ENCODE assay signal across 21 mouse cellular contexts in genomic region chr4:36038742-36039141, GRCm38 (mm10).
"Had no signal": no experiment of that assay in that cellular context is flagged by ENCODE, and none has a peak within 500 bp of the region (broad histone marks: within the 10 kb centered on the region; RNA-seq: fewer than 3 reads in every experiment).

No protein-coding gene starts in this region.

- H3K4me2 ChIP-seq: kidney, embryonic 15.5 days; limb, embryonic 13.5 days; liver, embryonic 11.5 days; liver, embryonic 15.5 days; midbrain, embryonic 12.5 days; midbrain, embryonic 15.5 days; neural tube, embryonic 13.5 days had no signal

- H3K27me3 ChIP-seq: kidney, embryonic 15.5 days; limb, embryonic 13.5 days; liver, embryonic 15.5 days; midbrain, embryonic 12.5 days; midbrain, embryonic 15.5 days; neural tube, embryonic 13.5 days had no signal

- H3K27ac ChIP-seq: kidney, embryonic 15.5 days; limb, embryonic 10.5 days; limb, embryonic 13.5 days; liver, embryonic 15.5 days; macrophage; midbrain, embryonic 12.5 days; midbrain, embryonic 15.5 days; neural tube, embryonic 13.5 days had no signal

- DNase-seq: kidney, adult 11 months; kidney, adult 8-10 months; kidney, postnatal 10 days; kidney, postnatal 36 days; lung, adult 2 months; right cerebral cortex, adult 18-20 months; right cerebral cortex, postnatal 14 days; right cerebral cortex, postnatal 4 days; thymus, adult 18-20 months; thymus, postnatal 36 days had no signal

- ATAC-seq: hindbrain, embryonic 16.5 days; midbrain, embryonic 15.5 days had no signal

- H3K4me3 ChIP-seq: kidney, embryonic 15.5 days; limb, embryonic 10.5 days; limb, embryonic 13.5 days; liver, embryonic 15.5 days; midbrain, embryonic 12.5 days; midbrain, embryonic 15.5 days; myocyte; neural tube, embryonic 13.5 days had no signal

- H3K36me3 ChIP-seq: kidney, embryonic 15.5 days; limb, embryonic 10.5 days; limb, embryonic 13.5 days; liver, embryonic 15.5 days; midbrain, embryonic 12.5 days; midbrain, embryonic 15.5 days; neural tube, embryonic 13.5 days had no signal

- H3K9me3 ChIP-seq: kidney, embryonic 15.5 days; limb, embryonic 10.5 days; limb, embryonic 13.5 days; liver, embryonic 15.5 days; midbrain, embryonic 12.5 days; midbrain, embryonic 15.5 days; neural tube, embryonic 13.5 days had no signal

- H3K9ac ChIP-seq: kidney, embryonic 15.5 days; limb, embryonic 13.5 days; liver, embryonic 15.5 days; midbrain, embryonic 12.5 days; midbrain, embryonic 15.5 days; neural tube, embryonic 13.5 days had no signal

- H3K4me1 ChIP-seq: kidney, embryonic 15.5 days; limb, embryonic 10.5 days; limb, embryonic 13.5 days; liver, embryonic 15.5 days; midbrain, embryonic 12.5 days; midbrain, embryonic 15.5 days; neural tube, embryonic 13.5 days had no signal
